Mouse (Mus musculus): Measurements from ENCODE around the gene Ksr1. TPM values are rescaled to one million over a fixed set of nuclear protein-coding genes. Genes with fewer than 3 reads are reported as not detected.

The Ksr1 gene
- total RNA-seq, 2 experiments from 2014 or later: 57.2 to 59.8 TPM

- TF ChIP-seq CTCF (IDR thresholded peaks at IDR 0.05): no peak
- Histone ChIP-seq H3K4me3 (no peak overlapping the region), H3K27ac (no peak overlapping the region)
- DNase-seq (ENCODE audit: extremely low spot score in 1 of 2, low spot score in 2 of 2): no peak
- intact Hi-C loops (cut with DNase I): no loop called here
These were observed 169.3 kb downstream of the Ksr1 start for GRCm38 (mm10) chr11:78976731-78977510.

GRCm38 (mm10) chr11:78973381-78974150, 172.6 kb downstream of the Ksr1 start:
- Histone ChIP-seq H3K27ac (no peak overlapping the region), H3K4me3 (no peak overlapping the region)
- no peak for TF ChIP-seq CTCF (IDR thresholded peaks at IDR 0.05)
- intact Hi-C loops (cut with DNase I): no loop called here
- no peak for DNase-seq (ENCODE audit: extremely low spot score in 1 of 2, low spot score in 2 of 2)

GRCm38 (mm10) chr11:78972811-78973351, 173.3 kb downstream of the Ksr1 start:
- H3K27ac ChIP-seq: no peak overlapping the region
- no peak overlapping the region for H3K4me3 ChIP-seq
- no peak for DNase-seq (ENCODE audit: extremely low spot score in 1 of 2, low spot score in 2 of 2)
- no peak for TF ChIP-seq CTCF (IDR thresholded peaks at IDR 0.05)
- intact Hi-C loops (cut with DNase I): no loop called here

GRCm38 (mm10) chr11:78972328-78972727, 173.9 kb downstream of the Ksr1 start:
- Histone ChIP-seq H3K4me3 (no peak overlapping the region), H3K27ac (no peak overlapping the region)
- intact Hi-C loops (cut with DNase I): no loop called here
- TF ChIP-seq CTCF (IDR thresholded peaks at IDR 0.05): no peak
- no peak for DNase-seq (ENCODE audit: extremely low spot score in 1 of 2, low spot score in 2 of 2)

GRCm38 (mm10) chr11:78971746-78972145, 174.5 kb downstream of the Ksr1 start:
- H3K27ac ChIP-seq: no peak overlapping the region
- no peak overlapping the region for H3K4me3 ChIP-seq
- no peak for DNase-seq (ENCODE audit: extremely low spot score in 1 of 2, low spot score in 2 of 2)
- intact Hi-C loops (cut with DNase I): no loop called here
- TF ChIP-seq CTCF (IDR thresholded peaks at IDR 0.05): no peak

- no peak for TF ChIP-seq CTCF (IDR thresholded peaks at IDR 0.05)
- H3K4me3 ChIP-seq: no peak overlapping the region
- no peak for DNase-seq (ENCODE audit: extremely low spot score in 1 of 2, low spot score in 2 of 2)
- intact Hi-C loops (cut with DNase I): no loop called here
- H3K27ac ChIP-seq: no peak overlapping the region
These were observed 175.1 kb downstream of the Ksr1 start for GRCm38 (mm10) chr11:78971096-78971495.

- Histone ChIP-seq H3K4me3 (no peak overlapping the region), H3K27ac (no peak overlapping the region)
- intact Hi-C loops (cut with DNase I): no loop called here
- no peak for TF ChIP-seq CTCF (IDR thresholded peaks at IDR 0.05)
- no peak for DNase-seq (ENCODE audit: extremely low spot score in 1 of 2, low spot score in 2 of 2)
These were observed 178.1 kb downstream of the Ksr1 start for GRCm38 (mm10) chr11:78968121-78968520.

GRCm38 (mm10) chr11:78967371-78967770, 178.8 kb downstream of the Ksr1 start:
- DNase-seq (ENCODE audit: extremely low spot score in 1 of 2, low spot score in 2 of 2): peak; percentile 28 to 40
- intact Hi-C loops (cut with DNase I): loop anchor here (1.0 to 2.0 kb wide), 2 partner anchors 247 to 329 kb away; partner anchors contain the start of gene Gm9964
- H3K27ac ChIP-seq: no peak overlapping the region
- H3K4me3 ChIP-seq: no peak overlapping the region
- TF ChIP-seq CTCF (IDR thresholded peaks at IDR 0.05): peak; percentile 73

Other genes with a start within 250 kb of the Ksr1 start
- under 1 TPM; 0.28 to 0.43 TPM for gene Nos2, start 225.6 kb downstream of the Ksr1 start, total RNA-seq (2021)
- 1 to 10 TPM; 4.2 to 5.5 TPM for gene Lgals9, start 161.5 kb downstream of the Ksr1 start, total RNA-seq (2021)
- gene Wsb1, start 108.3 kb upstream of the Ksr1 start, total RNA-seq (2021): 10 to 100 TPM; 85.9 to 87.5 TPM
- under 1 TPM; 0.68 TPM for gene Gm9964, start 150.5 kb upstream of the Ksr1 start, total RNA-seq (2021)
- gene Nf1, start 193.3 kb upstream of the Ksr1 start, total RNA-seq (2021): 100 to 1,000 TPM; 129 to 131 TPM

Data from left cerebral cortex, adult 2 months (tissue).